Comparison of ENCODE assay signal across 24 mouse cellular contexts in the genomic region with DNA sequence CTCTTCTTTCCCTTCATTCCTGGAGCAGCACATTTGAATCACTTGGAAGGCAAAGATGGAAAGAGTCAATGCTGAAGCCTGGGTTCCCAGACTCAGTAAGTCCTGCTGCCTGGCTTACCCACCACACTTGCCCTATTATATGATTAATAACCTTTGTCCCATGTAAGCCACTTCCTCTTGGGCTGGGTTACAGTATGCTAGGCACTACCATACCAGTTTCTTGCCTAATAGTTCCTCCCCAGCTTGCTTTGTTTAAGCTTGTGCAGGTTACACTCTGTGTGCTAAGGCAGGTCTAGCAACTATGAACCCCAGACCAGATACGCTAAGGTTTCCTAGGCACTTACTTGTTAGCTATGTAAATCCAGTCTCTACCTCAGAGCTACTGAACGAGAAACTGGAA. TPM values are rescaled to one million over a fixed set of nuclear protein-coding genes. Genes with fewer than 3 reads are reported as not detected.
DNase-seq lines count a peak whose midpoint lies in the region; ATAC-seq and TF ChIP-seq lines count a peak whose summit lies in the region.
"Had no signal": no experiment of that assay in that cellular context is flagged by ENCODE, and none has a peak within 500 bp of the region (broad histone marks: within the 10 kb centered on the region; RNA-seq: fewer than 3 reads in every experiment).

No protein-coding gene starts in this region.

- WGBS in intestine, embryonic 15.5 days: 70% methylated on average over 2 of the region's 2 CpGs
- 60% methylated on average over 2 of the region's 2 CpGs for WGBS in intestine, postnatal 0 days
- 77% methylated on average over 2 of the region's 2 CpGs for WGBS in heart, embryonic 11.5 days (ENCODE audit: insufficient replicate concordance)
- WGBS in midbrain, embryonic 10.5 days: 84% methylated on average over 2 of the region's 2 CpGs
- WGBS in heart, embryonic 12.5 days: 75% methylated on average over 2 of the region's 2 CpGs

- peak; percentile 19 for DNase-seq in 416B (ENCODE audit: low read depth)
- no peak for DNase-seq in midbrain, embryonic 10.5 days (ENCODE audit: low spot score)
- DNase-seq: adrenal gland, adult 8-10 months; adrenal gland, postnatal 14 days; adrenal gland, postnatal 36 days; cerebellum, adult 11-12 months; cerebellum, adult 2 months; cerebellum, adult 9-10 months; cerebellum, postnatal 10 days; cerebellum, postnatal 25 days; embryo, embryonic 11 days had no signal

- no peak overlapping the region for H3K4me2 ChIP-seq in intestine, embryonic 15.5 days (replicated peaks)
- H3K4me2 ChIP-seq in intestine, postnatal 0 days (replicated peaks; ENCODE audit: low read depth): no peak overlapping the region
- H3K4me2 ChIP-seq in heart, embryonic 11.5 days: no peak overlapping the region
- H3K4me2 ChIP-seq in heart, embryonic 12.5 days: no peak overlapping the region
- H3K4me2 ChIP-seq: embryonic facial prominence, embryonic 13.5 days; embryonic facial prominence, embryonic 15.5 days; forebrain, embryonic 13.5 days; forebrain, embryonic 15.5 days had no signal

- H3K9ac ChIP-seq in intestine, embryonic 15.5 days: no peak overlapping the region
- no peak overlapping the region for H3K9ac ChIP-seq in intestine, postnatal 0 days (ENCODE audit: low read depth, low read length)
- no peak overlapping the region for H3K9ac ChIP-seq in heart, embryonic 11.5 days (ENCODE audit: low read depth, low read length)
- H3K9ac ChIP-seq in heart, embryonic 12.5 days: no peak overlapping the region
- H3K9ac ChIP-seq: embryonic facial prominence, embryonic 13.5 days; embryonic facial prominence, embryonic 15.5 days; forebrain, embryonic 13.5 days; forebrain, embryonic 15.5 days had no signal

- no peaks in the 10 kb centered on the region for H3K4me1 ChIP-seq in intestine, embryonic 15.5 days (replicated peaks)
- H3K4me1 ChIP-seq in intestine, postnatal 0 days (replicated peaks; ENCODE audit: control insufficient read depth, insufficient read depth, low read length): no peaks in the 10 kb centered on the region
- no peaks in the 10 kb centered on the region for H3K4me1 ChIP-seq in heart, embryonic 11.5 days (ENCODE audit: control insufficient read depth, insufficient read depth, low read length)
- H3K4me1 ChIP-seq in midbrain, embryonic 10.5 days: no peaks in the 10 kb centered on the region
- no peaks in the 10 kb centered on the region for H3K4me1 ChIP-seq in heart, embryonic 12.5 days (replicated peaks)
- H3K4me1 ChIP-seq: embryonic facial prominence, embryonic 13.5 days; embryonic facial prominence, embryonic 15.5 days; forebrain, embryonic 13.5 days; forebrain, embryonic 15.5 days had no signal

- H3K36me3 ChIP-seq in intestine, embryonic 15.5 days: no peaks in the 10 kb centered on the region
- no peaks in the 10 kb centered on the region for H3K36me3 ChIP-seq in intestine, postnatal 0 days (ENCODE audit: control insufficient read depth, insufficient read depth)
- H3K36me3 ChIP-seq in heart, embryonic 11.5 days (ENCODE audit: control insufficient read depth, insufficient read depth, low read length): no peaks in the 10 kb centered on the region
- H3K36me3 ChIP-seq in midbrain, embryonic 10.5 days: no peaks in the 10 kb centered on the region
- H3K36me3 ChIP-seq in heart, embryonic 12.5 days: no peaks in the 10 kb centered on the region
- H3K36me3 ChIP-seq: embryonic facial prominence, embryonic 13.5 days; embryonic facial prominence, embryonic 15.5 days; forebrain, embryonic 15.5 days had no signal

- no peaks in the 10 kb centered on the region; the same call in 1 of the 2 replicates for H3K27me3 ChIP-seq in intestine, embryonic 15.5 days (replicated peaks)
- H3K27me3 ChIP-seq in intestine, postnatal 0 days (replicated peaks; ENCODE audit: control insufficient read depth, insufficient read depth, low read length): no peaks in the 10 kb centered on the region
- no peaks in the 10 kb centered on the region for H3K27me3 ChIP-seq in heart, embryonic 11.5 days (ENCODE audit: control insufficient read depth, insufficient read depth, low read length)
- H3K27me3 ChIP-seq in midbrain, embryonic 10.5 days (ENCODE audit: low read depth, poor library complexity, severe bottlenecking): peaks cover 15% of the 10 kb centered on the region
- peaks cover 6% of the 10 kb centered on the region; the same call in 1 of the 2 replicates for H3K27me3 ChIP-seq in heart, embryonic 12.5 days (replicated peaks)
- H3K27me3 ChIP-seq: Patski had no signal

- peak; percentile 50; the same call in 1 of the 2 replicates for ATAC-seq in common myeloid progenitor, adult 5-6 weeks (replicated peaks; ENCODE audit: low read depth, poor library complexity, severe bottlenecking)
- peak; percentile 63 for ATAC-seq in intestine, embryonic 15.5 days
- ATAC-seq in intestine, postnatal 0 days: peak; percentile 74
- ATAC-seq in heart, embryonic 11.5 days (replicated peaks; ENCODE audit: insufficient number of reproducible peaks, low FRiP score, low TSS enrichment): no peak
- no peak for ATAC-seq in erythroid progenitor cell, adult 5-6 weeks (replicated peaks; ENCODE audit: low FRiP score, poor library complexity, severe bottlenecking)
- ATAC-seq in heart, embryonic 12.5 days (ENCODE audit: insufficient number of reproducible peaks, low FRiP score): no peak
- ATAC-seq: activated CD4-positive, CD25-positive, alpha-beta regulatory T cell, adult 4 months; forebrain, embryonic 13.5 days; forebrain, embryonic 15.5 days; Patski had no signal

- TF ChIP-seq CTCF in intestine, postnatal 0 days (IDR thresholded peaks at IDR 0.05; ENCODE audit: low read depth): no peak

- no peak overlapping the region for H3K4me3 ChIP-seq in intestine, embryonic 15.5 days (replicated peaks)
- H3K4me3 ChIP-seq in intestine, postnatal 0 days (ENCODE audit: low read depth, low read length): no peak overlapping the region
- no peak overlapping the region for H3K4me3 ChIP-seq in heart, embryonic 11.5 days (ENCODE audit: low read depth, low read length)
- no peak overlapping the region for H3K4me3 ChIP-seq in midbrain, embryonic 10.5 days
- H3K4me3 ChIP-seq in heart, embryonic 12.5 days: no peak overlapping the region
- H3K4me3 ChIP-seq: embryonic facial prominence, embryonic 13.5 days; embryonic facial prominence, embryonic 15.5 days; erythroblast, embryonic 14.5 days; forebrain, embryonic 13.5 days; forebrain, embryonic 15.5 days had no signal

- no peak overlapping the region for H3K27ac ChIP-seq in intestine, embryonic 15.5 days
- H3K27ac ChIP-seq in intestine, postnatal 0 days (ENCODE audit: low read depth, low read length): no peak overlapping the region
- H3K27ac ChIP-seq in heart, embryonic 11.5 days (ENCODE audit: low read depth, low read length): no peak overlapping the region
- H3K27ac ChIP-seq in midbrain, embryonic 10.5 days (replicated peaks): no peak overlapping the region
- H3K27ac ChIP-seq in heart, embryonic 12.5 days (ENCODE audit: poor library complexity, severe bottlenecking): no peak overlapping the region
- H3K27ac ChIP-seq: embryonic facial prominence, embryonic 13.5 days; embryonic facial prominence, embryonic 15.5 days; forebrain, embryonic 13.5 days; forebrain, embryonic 15.5 days had no signal

- no peaks in the 10 kb centered on the region for H3K9me3 ChIP-seq in intestine, embryonic 15.5 days
- no peaks in the 10 kb centered on the region for H3K9me3 ChIP-seq in intestine, postnatal 0 days (ENCODE audit: control insufficient read depth)
- no peaks in the 10 kb centered on the region for H3K9me3 ChIP-seq in heart, embryonic 11.5 days (replicated peaks; ENCODE audit: control insufficient read depth, low read length)
- H3K9me3 ChIP-seq in midbrain, embryonic 10.5 days (replicated peaks): no peaks in the 10 kb centered on the region
- no peaks in the 10 kb centered on the region for H3K9me3 ChIP-seq in heart, embryonic 12.5 days (replicated peaks)
- H3K9me3 ChIP-seq: embryonic facial prominence, embryonic 13.5 days; embryonic facial prominence, embryonic 15.5 days; forebrain, embryonic 13.5 days; forebrain, embryonic 15.5 days had no signal

RNA-seq across cellular contexts. Expression of a gene that starts 12.4 kb away (rescaled TPM):
- total RNA-seq in common myeloid progenitor, adult 5-6 weeks (2017): not detected in 2 replicates
- polyA plus RNA-seq in intestine, embryonic 15.5 days (2015; fragmentation: Nextera tagmentation; extraction: Ambion mirVana): 0.04 TPM in 2 replicates
- 0.04 TPM in 1 of 2 replicates, not detected in the other for polyA plus RNA-seq in intestine, postnatal 0 days (2015; fragmentation: Nextera tagmentation; extraction: Ambion mirVana)
- polyA plus RNA-seq in heart, embryonic 11.5 days (2014; fragmentation: Nextera tagmentation; extraction: Ambion mirVana): 0.21 and 0.40 TPM in 2 replicates
- polyA plus RNA-seq in midbrain, embryonic 10.5 days (2016; fragmentation: Nextera tagmentation; extraction: Ambion mirVana): 1.2 TPM in 2 replicates
- total RNA-seq in erythroid progenitor cell, adult 5-6 weeks (2015; ENCODE audit: low replicate concordance): not detected in 2 replicates
- 0.13 TPM in 1 of 2 replicates, not detected in the other for total RNA-seq in erythroid progenitor cell, adult 5-6 weeks (2017; ENCODE audit: low replicate concordance)
- 0.08 and 0.11 TPM in 2 replicates for polyA plus RNA-seq in heart, embryonic 12.5 days (2016; fragmentation: Nextera tagmentation; extraction: Ambion mirVana)
- polyA plus RNA-seq: activated CD4-positive, CD25-positive, alpha-beta regulatory T cell, adult 4 months; erythroblast, embryonic 14.5 days had no signal

Comparison
In these comparisons a context has a peak if more than half of its experiments do, and no peak if none do; other contexts are left out.
1. ATAC-seq: peak in common myeloid progenitor, adult 5-6 weeks (single experiment), intestine, embryonic 15.5 days (single experiment) and intestine, postnatal 0 days (single experiment); none in heart, embryonic 11.5 days (single experiment), erythroid progenitor cell, adult 5-6 weeks (single experiment) and heart, embryonic 12.5 days (single experiment).